In genomic region chr3:55753872-55754271, GRCm38 (mm10) we compare ENCODE assay signal across 29 mouse cellular contexts. TPM values are rescaled to one million over a fixed set of nuclear protein-coding genes. Genes with fewer than 3 reads are reported as not detected.
DNase-seq lines count a peak whose midpoint lies in the region; ATAC-seq lines count a peak whose summit lies in the region.
"Had no signal": no experiment of that assay in that cellular context is flagged by ENCODE, and none has a peak within 500 bp of the region (broad histone marks: within the 10 kb centered on the region; RNA-seq: fewer than 3 reads in every experiment).

No protein-coding gene starts in this region.

- H3K9me3 ChIP-seq in hindbrain, embryonic 16.5 days (ENCODE audit: control insufficient read depth, low read length) = no peaks in the 10 kb centered on the region
- H3K9me3 ChIP-seq in midbrain, embryonic 13.5 days = no peaks in the 10 kb centered on the region
- H3K9me3 ChIP-seq: forebrain, embryonic 12.5 days; neural tube, embryonic 12.5 days had no signal

- peak; percentile 54 for DNase-seq in MN1 (ENCODE audit: low spot score)
- peak; percentile 39 for DNase-seq in retina, embryonic 14.5 days (ENCODE audit: low spot score)
- no peak for DNase-seq in cerebellum, adult 9-10 months
- DNase-seq in ovary, postnatal 36 days (ENCODE audit: low spot score) = no peak
- DNase-seq: adrenal gland, adult 2 months; adrenal gland, postnatal 36 days; B cell, adult 2 months; cerebellum, adult 18-20 months; cerebellum, postnatal 14 days; gastrocnemius, postnatal 14 days; heart, postnatal 4 days; kidney, adult 2 months; kidney, postnatal 36 days; liver; lung, adult 2 months; lung, postnatal 10 days; right cerebral cortex, postnatal 14 days had no signal

- 82% methylated on average over 6 of the region's 6 CpGs for WGBS in hindbrain, embryonic 16.5 days
- WGBS in midbrain, embryonic 13.5 days = 68% methylated on average over 6 of the region's 6 CpGs

- no peak overlapping the region for H3K4me2 ChIP-seq in hindbrain, embryonic 16.5 days (ENCODE audit: low read length)
- H3K4me2 ChIP-seq in midbrain, embryonic 13.5 days (replicated peaks) = no peak overlapping the region
- H3K4me2 ChIP-seq: forebrain, embryonic 12.5 days; heart, embryonic 11.5 days; neural tube, embryonic 12.5 days had no signal

- H3K4me1 ChIP-seq in hindbrain, embryonic 16.5 days (ENCODE audit: control insufficient read depth, insufficient read depth, low read depth, low read length) = peaks cover 37% of the 10 kb centered on the region
- peaks cover 73% of the 10 kb centered on the region for H3K4me1 ChIP-seq in midbrain, embryonic 13.5 days (replicated peaks)

- H3K9ac ChIP-seq in hindbrain, embryonic 16.5 days (ENCODE audit: low read depth, low read length) = no peak overlapping the region
- H3K9ac ChIP-seq in midbrain, embryonic 13.5 days (replicated peaks) = no peak overlapping the region
- H3K9ac ChIP-seq: forebrain, embryonic 12.5 days; liver, embryonic 14.5 days; neural tube, embryonic 12.5 days had no signal

- no peaks in the 10 kb centered on the region for H3K36me3 ChIP-seq in hindbrain, embryonic 16.5 days (ENCODE audit: control insufficient read depth, insufficient read depth, low read length)
- no peaks in the 10 kb centered on the region for H3K36me3 ChIP-seq in midbrain, embryonic 13.5 days
- H3K36me3 ChIP-seq: forebrain, embryonic 12.5 days; neural tube, embryonic 12.5 days had no signal

- H3K4me3 ChIP-seq in hindbrain, embryonic 16.5 days (ENCODE audit: low read length) = no peak overlapping the region
- no peak overlapping the region for H3K4me3 ChIP-seq in midbrain, embryonic 13.5 days (replicated peaks)
- H3K4me3 ChIP-seq: erythroblast, embryonic 14.5 days; forebrain, embryonic 12.5 days; layer of hippocampus, adult 2 months; myocyte; neural tube, embryonic 12.5 days had no signal

- no peaks in the 10 kb centered on the region for H3K27me3 ChIP-seq in hindbrain, embryonic 16.5 days (replicated peaks; ENCODE audit: control insufficient read depth, insufficient read depth, low read length)
- no peaks in the 10 kb centered on the region for H3K27me3 ChIP-seq in midbrain, embryonic 13.5 days
- H3K27me3 ChIP-seq: neural tube, embryonic 12.5 days had no signal

- peak overlapping the region; percentile 2; the same call in 1 of the 2 replicates for H3K27ac ChIP-seq in hindbrain, embryonic 16.5 days (ENCODE audit: low read depth, low read length)
- peak overlapping the region; percentile 88 for H3K27ac ChIP-seq in midbrain, embryonic 13.5 days
- H3K27ac ChIP-seq: forebrain, embryonic 12.5 days; liver, embryonic 14.5 days; macrophage; neural tube, embryonic 12.5 days had no signal

- ATAC-seq in hindbrain, embryonic 16.5 days = no peak
- ATAC-seq in midbrain, embryonic 13.5 days = no peak
- ATAC-seq: activated CD4-positive, CD25-positive, alpha-beta regulatory T cell, adult 4 months had no signal

RNA-seq across cellular contexts. Expression of gene Mab21l1, which starts 28.4 kb away (rescaled TPM):
- 160 TPM in 2 replicates for polyA plus RNA-seq in hindbrain, embryonic 16.5 days (2015; fragmentation: Nextera tagmentation; extraction: Ambion mirVana)
- polyA plus RNA-seq in midbrain, embryonic 13.5 days (2015; fragmentation: Nextera tagmentation; extraction: Ambion mirVana) = 157 and 181 TPM in 2 replicates
- polyA plus RNA-seq: erythroblast, embryonic 14.5 days; macrophage; testis, adult 2 months had no signal

Comparison
In these comparisons a context has a peak if more than half of its experiments do, and no peak if none do; other contexts are left out.
1. DNase-seq: peak in MN1 (single experiment) and retina, embryonic 14.5 days (single experiment); none in cerebellum, adult 9-10 months (single experiment) and ovary, postnatal 36 days (single experiment).